Mouse (Mus musculus): ENCODE results near the gene Apba3. TPM values are rescaled to one million over a fixed set of nuclear protein-coding genes. Genes with fewer than 3 reads are reported as not detected.

Apba3 gene
- total RNA-seq, 4 experiments from 2014 or later, result 105 to 122 (median 112) TPM

- DNase-seq (ENCODE audit: low spot score), result no peak
Observed at GRCm38 (mm10) chr10:81252424-81253419, 14.0 kb upstream of the Apba3 start, which contains the start of gene Matk. Gene Matk (plus strand): TSS chr10:81252935.

GRCm38 (mm10) chr10:81254886-81255285 is 11.9 kb upstream of the Apba3 start:
- DNase-seq (ENCODE audit: low spot score), result no peak

GRCm38 (mm10) chr10:81257158-81258039 is 9.4 kb upstream of the Apba3 start:
- no peak for DNase-seq (ENCODE audit: low spot score)

- DNase-seq (ENCODE audit: low spot score), result no peak
Observed at GRCm38 (mm10) chr10:81259225-81259884, 7.4 kb upstream of the Apba3 start.

GRCm38 (mm10) chr10:81261025-81261424 is 5.7 kb upstream of the Apba3 start:
- DNase-seq (ENCODE audit: low spot score), result no peak

- DNase-seq (ENCODE audit: low spot score), result no peak
Observed at GRCm38 (mm10) chr10:81265540-81265939, 1.2 kb upstream of the Apba3 start.

GRCm38 (mm10) chr10:81268056-81268455 is 1.3 kb downstream of the Apba3 start:
- peak; percentile 90 for DNase-seq (ENCODE audit: low spot score)

GRCm38 (mm10) chr10:81268643-81269412 is 2.1 kb downstream of the Apba3 start:
- no peak for DNase-seq (ENCODE audit: low spot score)

GRCm38 (mm10) chr10:81272356-81272755 is 5.6 kb downstream of the Apba3 start:
- DNase-seq (ENCODE audit: low spot score), result no peak

- no peak for DNase-seq (ENCODE audit: low spot score)
Observed at GRCm38 (mm10) chr10:81273842-81274241, 7.1 kb downstream of the Apba3 start.

- no peak for DNase-seq (ENCODE audit: low spot score)
Observed at GRCm38 (mm10) chr10:81277676-81278075, 10.9 kb downstream of the Apba3 start.

- DNase-seq (ENCODE audit: low spot score), result no peak
Observed at GRCm38 (mm10) chr10:81279496-81279895, 12.7 kb downstream of the Apba3 start.

GRCm38 (mm10) chr10:81284189-81284588 is 17.4 kb downstream of the Apba3 start:
- no peak for DNase-seq (ENCODE audit: low spot score)

GRCm38 (mm10) chr10:81284719-81285118 is 18.0 kb downstream of the Apba3 start:
- no peak for DNase-seq (ENCODE audit: low spot score)

- DNase-seq (ENCODE audit: low spot score), result peak; percentile 85
Observed at GRCm38 (mm10) chr10:81285694-81286450, 19.1 kb downstream of the Apba3 start.

- DNase-seq (ENCODE audit: low spot score), result no peak
Observed at GRCm38 (mm10) chr10:81286586-81286985, 19.8 kb downstream of the Apba3 start.

GRCm38 (mm10) chr10:81287513-81288157 is 20.9 kb downstream of the Apba3 start:
- no peak for DNase-seq (ENCODE audit: low spot score)

- no peak for DNase-seq (ENCODE audit: low spot score)
Observed at GRCm38 (mm10) chr10:81288601-81289000, 21.8 kb downstream of the Apba3 start.

- no peak for DNase-seq (ENCODE audit: low spot score)
Observed at GRCm38 (mm10) chr10:81289278-81289677, 22.5 kb downstream of the Apba3 start.

- no peak for DNase-seq (ENCODE audit: low spot score)
Observed at GRCm38 (mm10) chr10:81289811-81290210, 23.1 kb downstream of the Apba3 start.
